Mouse (Mus musculus) heart, embryonic 16.5 days (tissue): ENCODE measurements around the gene Fbxl19. TPM values are rescaled to one million over a fixed set of nuclear protein-coding genes. Genes with fewer than 3 reads are reported as not detected.

Experiments used
- ATAC-seq: fragments of 200-750 bp; cut with Nextera tagmentation; replicated peaks from 2 replicates; pipeline ENCODE4 v1.8.0; 2017; ENCODE audit warnings: moderate number of reproducible peaks; ENCODE audit not compliant: insufficient read depth, low FRiP score; ENCODE audit errors: extremely low read depth
- H3K27ac ChIP-seq: fragments of 300-500 bp; sonication (generic); 2 replicates; pipeline ENCODE4 v1.5.1; 2014; ENCODE audit warnings: mild to moderate bottlenecking, low read length, control low read depth, moderate library complexity
- H3K27me3 ChIP-seq: fragments of 300-500 bp; sonication (generic); 2 replicates; pipeline ENCODE4 v1.6.1; 2014; ENCODE audit warnings: low read length, mixed read lengths; ENCODE audit not compliant: control insufficient read depth, insufficient read depth
- H3K36me3 ChIP-seq: fragments of 300-500 bp; sonication (generic); 2 replicates; pipeline ENCODE4 v1.6.1; 2014; ENCODE audit not compliant: control insufficient read depth, insufficient read depth
- H3K4me1 ChIP-seq: fragments of 300-500 bp; sonication (generic); 2 replicates; pipeline ENCODE4 v1.6.1; 2014; ENCODE audit warnings: low read length, mixed read lengths; ENCODE audit not compliant: control insufficient read depth, insufficient read depth
- H3K4me2 ChIP-seq: fragments of 300-500 bp; sonication (generic); 2 replicates; pipeline ENCODE4 v1.6.1; 2014; ENCODE audit warnings: low read depth, mild to moderate bottlenecking, control low read depth, low read length
- H3K4me3 ChIP-seq: fragments of 300-500 bp; sonication (generic); 2 replicates; pipeline ENCODE4 v1.5.1; 2014; ENCODE audit warnings: mild to moderate bottlenecking, control low read depth, low read length
- H3K9ac ChIP-seq: fragments of 300-500 bp; sonication (generic); 2 replicates; pipeline ENCODE4 v1.6.1; 2014; ENCODE audit warnings: low read length, control low read depth
- H3K9me3 ChIP-seq: fragments of 300-500 bp; sonication (generic); replicated peaks from 2 replicates; pipeline ENCODE4 v1.6.1; 2016; ENCODE audit warnings: low read length; ENCODE audit not compliant: control insufficient read depth
- WGBS: fragments of 180-500 bp; shearing (Covaris S2); extraction: QIAGEN DNeasy Blood & Tissue Kit; methylation state at CpG from one replicate; pipeline ENCODE4 v1.1.7; 2014; 5-methylcytosine and 5-hydroxymethylcytosine counted together
- polyA plus RNA-seq: library from polyadenylated mRNA; unstranded; fragments of >200 nt; fragmentation: Nextera tagmentation; extraction: Ambion mirVana; gene quantifications from 2 replicates; pipeline ENCODE4 v1.2.1, GENCODE M21; 2015

Fbxl19 gene
- polyA plus RNA-seq, 1 experiment from 2014 or later = 1.3 TPM

- no peaks in the 10 kb centered on the region for H3K9me3 ChIP-seq
- WGBS = 32% methylated on average over 6 of the region's 6 CpGs
- peaks cover 8% of the 10 kb centered on the region; the same call in 1 of the 2 replicates for H3K36me3 ChIP-seq
- H3K9ac ChIP-seq = no peak overlapping the region
- H3K4me1 ChIP-seq = peaks cover 12% of the 10 kb centered on the region
- no peak overlapping the region for H3K27ac ChIP-seq
- no peak overlapping the region for H3K4me3 ChIP-seq
- no peak for ATAC-seq
- H3K27me3 ChIP-seq = no peaks in the 10 kb centered on the region
- H3K4me2 ChIP-seq = peak overlapping the region; percentile 19; the same call in 1 of the 2 replicates
Observed at GRCm38 (mm10) chr7:127759716-127760115, 15.4 kb downstream of the Fbxl19 start.

- WGBS = 76% methylated on average over 3 of the region's 3 CpGs
- Histone ChIP-seq H3K9me3 (no peaks in the 10 kb centered on the region), H3K4me3 (no peak overlapping the region), H3K27me3 (no peaks in the 10 kb centered on the region), H3K4me2 (no peak overlapping the region), H3K4me1 (peaks cover 12% of the 10 kb centered on the region), H3K27ac (no peak overlapping the region), H3K36me3 (peaks cover 11% of the 10 kb centered on the region; the same call in 1 of the 2 replicates), H3K9ac (no peak overlapping the region)
- ATAC-seq = no peak
Observed at GRCm38 (mm10) chr7:127760478-127760877, 16.1 kb downstream of the Fbxl19 start.

- Histone ChIP-seq H3K36me3 (peaks cover 12% of the 10 kb centered on the region; the same call in 1 of the 2 replicates), H3K4me2 (no peak overlapping the region), H3K9ac (no peak overlapping the region), H3K9me3 (no peaks in the 10 kb centered on the region), H3K4me1 (peaks cover 12% of the 10 kb centered on the region), H3K27me3 (no peaks in the 10 kb centered on the region), H3K4me3 (no peak overlapping the region), H3K27ac (no peak overlapping the region)
- WGBS = 23% methylated on average over 7 of the region's 7 CpGs
- ATAC-seq = 0 out of 2 replicates have a peak, but pooled peaks have one; percentile 35
Observed at GRCm38 (mm10) chr7:127761026-127761425, 16.7 kb downstream of the Fbxl19 start.

GRCm38 (mm10) chr7:127763642-127764041 is 19.3 kb downstream of the Fbxl19 start:
- no peak overlapping the region for H3K27ac ChIP-seq
- ATAC-seq = no peak
- no peak overlapping the region for H3K4me2 ChIP-seq
- no peaks in the 10 kb centered on the region for H3K9me3 ChIP-seq
- H3K4me1 ChIP-seq = peaks cover 12% of the 10 kb centered on the region
- H3K4me3 ChIP-seq = no peak overlapping the region
- H3K9ac ChIP-seq = no peak overlapping the region
- no peaks in the 10 kb centered on the region for H3K27me3 ChIP-seq
- peaks cover 19% of the 10 kb centered on the region for H3K36me3 ChIP-seq
- 83% methylated on average over 4 of the region's 4 CpGs for WGBS

- H3K27me3 ChIP-seq = no peaks in the 10 kb centered on the region
- WGBS = 70% methylated on average over 2 of the region's 2 CpGs
- H3K4me2 ChIP-seq = no peak overlapping the region
- H3K4me3 ChIP-seq = no peak overlapping the region
- ATAC-seq = no peak
- no peak overlapping the region for H3K27ac ChIP-seq
- H3K36me3 ChIP-seq = peaks cover 19% of the 10 kb centered on the region
- no peaks in the 10 kb centered on the region for H3K9me3 ChIP-seq
- no peak overlapping the region for H3K9ac ChIP-seq
- H3K4me1 ChIP-seq = peaks cover 8% of the 10 kb centered on the region; the same call in 1 of the 2 replicates
Observed at GRCm38 (mm10) chr7:127765756-127766155, 21.4 kb downstream of the Fbxl19 start.

GRCm38 (mm10) chr7:127766851-127767609 is 22.7 kb downstream of the Fbxl19 start:
- Histone ChIP-seq H3K4me2 (no peak overlapping the region), H3K27ac (no peak overlapping the region), H3K27me3 (no peaks in the 10 kb centered on the region), H3K36me3 (peaks cover 19% of the 10 kb centered on the region), H3K4me1 (peaks cover 6% of the 10 kb centered on the region; the same call in 1 of the 2 replicates), H3K9ac (no peak overlapping the region), H3K9me3 (no peaks in the 10 kb centered on the region), H3K4me3 (no peak overlapping the region)
- WGBS = 70% methylated on average over 17 of the region's 17 CpGs
- no peak for ATAC-seq

- Histone ChIP-seq H3K9ac (no peak overlapping the region), H3K4me1 (peaks cover 6% of the 10 kb centered on the region; the same call in 1 of the 2 replicates), H3K36me3 (peaks cover 17% of the 10 kb centered on the region), H3K27ac (no peak overlapping the region), H3K27me3 (no peaks in the 10 kb centered on the region), H3K4me3 (no peak overlapping the region), H3K4me2 (no peak overlapping the region), H3K9me3 (no peaks in the 10 kb centered on the region)
- no peak for ATAC-seq
- 92% methylated on average over 19 of the region's 19 CpGs for WGBS
Observed at GRCm38 (mm10) chr7:127767671-127768345, 23.5 kb downstream of the Fbxl19 start.

- no peaks in the 10 kb centered on the region for H3K27me3 ChIP-seq
- H3K36me3 ChIP-seq = peaks cover 14% of the 10 kb centered on the region
- ATAC-seq = no peak
- H3K27ac ChIP-seq = peak overlapping the region; percentile 52; the same call in 1 of the 2 replicates
- 0 out of 2 replicates have a peak overlapping the region, but pooled peaks have one; percentile 6 for H3K4me2 ChIP-seq
- H3K4me1 ChIP-seq = peaks cover 6% of the 10 kb centered on the region; the same call in 1 of the 2 replicates
- WGBS = 52% methylated on average over 13 of the region's 13 CpGs
- H3K9ac ChIP-seq = no peak overlapping the region
- H3K9me3 ChIP-seq = no peaks in the 10 kb centered on the region
- no peak overlapping the region for H3K4me3 ChIP-seq
Observed at GRCm38 (mm10) chr7:127768346-127768996, 24.1 kb downstream of the Fbxl19 start.
